Mouse (Mus musculus) monocyte, adult 5-6 weeks (primary cell): ENCODE data around the gene Traf5. TPM values are rescaled to one million over a fixed set of nuclear protein-coding genes. Genes with fewer than 3 reads are reported as not detected.

Experiments used
- ATAC-seq: fragments of 153-309, 156-312 bp; replicated peaks from 2 replicates; pipeline ENCODE4 v1.8.0; 2017; ENCODE audit warnings: mild to moderate bottlenecking; ENCODE audit not compliant: low TSS enrichment, insufficient number of reproducible peaks, severe bottlenecking, poor library complexity, low FRiP score
- total RNA-seq: library from RNA; stranded (forward); fragments of 200-1000, 200-491, 200-594 nt; gene quantifications from 3 replicates; pipeline ENCODE4 v1.2.3, GENCODE M21; 2017

Traf5 gene
- total RNA-seq, 1 experiment from 2014 or later: 27.1 TPM

DNA sequence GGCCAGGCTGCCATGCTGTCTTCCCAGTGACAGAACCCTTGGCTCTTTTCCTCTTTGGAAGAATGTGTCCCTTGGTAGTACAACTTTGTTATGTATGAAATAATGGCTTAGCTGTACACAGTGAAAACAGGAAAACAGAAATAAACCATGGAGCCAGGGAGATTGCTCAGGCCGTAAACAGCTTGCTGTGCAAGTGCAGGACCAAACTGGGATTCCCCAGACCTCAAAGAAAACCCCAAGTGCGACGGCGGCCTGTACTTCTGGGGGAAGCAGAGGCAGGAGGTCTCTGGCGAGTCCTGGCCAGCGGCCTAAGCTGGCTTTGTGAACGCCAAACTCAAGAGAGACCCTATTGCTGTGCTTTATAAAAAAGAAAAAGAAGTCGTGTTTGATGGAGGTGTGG is 143.8 kb downstream of the Traf5 start:
- no peak for ATAC-seq

- no peak for ATAC-seq
Measured at GRCm38 (mm10) chr1:191947796-191948195, 144.6 kb downstream of the Traf5 start.

Other genes starting within 250 kb of the Traf5 start
- gene Slc30a1, start 185.8 kb downstream of the Traf5 start, total RNA-seq: 14.7 to 23.0 TPM (median 22.0 TPM) in 3 replicates
- not detected in 3 replicates for gene Rd3, start 115.2 kb downstream of the Traf5 start, total RNA-seq
- gene Rcor3, start 45.5 kb upstream of the Traf5 start, total RNA-seq: 6.2 to 19.5 TPM (median 10.7 TPM) in 3 replicates
- gene Kcnh1, start 98.2 kb upstream of the Traf5 start, total RNA-seq: not detected in 3 replicates